ENCODE assay signal across 17 mouse cellular contexts in genomic region chr12:4016321-4016720, GRCm38 (mm10). TPM values are rescaled to one million over a fixed set of nuclear protein-coding genes. Genes with fewer than 3 reads are reported as not detected.
A peak's percentile ranks its signal among the peaks of the same experiment; 100 is the strongest.
DNase-seq lines count a peak whose midpoint lies in the region; ATAC-seq and TF ChIP-seq lines count a peak whose summit lies in the region.
"Had no signal": no experiment of that assay in that cellular context is flagged by ENCODE, and none has a peak within 500 bp of the region (broad histone marks: within the 10 kb centered on the region; RNA-seq: fewer than 3 reads in every experiment).

No protein-coding gene starts in this region.

- H3K9ac ChIP-seq in forebrain, embryonic 15.5 days (replicated peaks) = no peak overlapping the region
- H3K9ac ChIP-seq in forebrain, embryonic 12.5 days = no peak overlapping the region
- H3K9ac ChIP-seq in hindbrain, postnatal 0 days (replicated peaks; ENCODE audit: low read length) = no peak overlapping the region
- H3K9ac ChIP-seq in heart, embryonic 13.5 days = no peak overlapping the region
- H3K9ac ChIP-seq: kidney, embryonic 15.5 days; liver, embryonic 13.5 days had no signal

- WGBS in forebrain, embryonic 15.5 days = 49% methylated on average over 7 of the region's 7 CpGs
- 75% methylated on average over 7 of the region's 7 CpGs for WGBS in forebrain, embryonic 12.5 days
- 30% methylated on average over 7 of the region's 7 CpGs for WGBS in hindbrain, postnatal 0 days
- WGBS in hindbrain, embryonic 10.5 days = 81% methylated on average over 7 of the region's 7 CpGs
- WGBS in heart, embryonic 13.5 days = 30% methylated on average over 7 of the region's 7 CpGs
- WGBS in embryonic facial prominence, embryonic 10.5 days = 82% methylated on average over 7 of the region's 7 CpGs

- no peaks in the 10 kb centered on the region for H3K4me1 ChIP-seq in forebrain, embryonic 15.5 days
- H3K4me1 ChIP-seq in forebrain, embryonic 12.5 days = no peaks in the 10 kb centered on the region
- peaks cover 10% of the 10 kb centered on the region; the same call in 1 of the 2 replicates for H3K4me1 ChIP-seq in hindbrain, postnatal 0 days (ENCODE audit: insufficient read depth, low read length)
- H3K4me1 ChIP-seq in hindbrain, embryonic 10.5 days (replicated peaks) = peaks cover 9% of the 10 kb centered on the region; the same call in 1 of the 2 replicates
- peaks cover 24% of the 10 kb centered on the region for H3K4me1 ChIP-seq in heart, embryonic 13.5 days
- peaks cover 7% of the 10 kb centered on the region for H3K4me1 ChIP-seq in embryonic facial prominence, embryonic 10.5 days
- H3K4me1 ChIP-seq: kidney, embryonic 15.5 days; liver, embryonic 13.5 days had no signal

- TF ChIP-seq POLR2A in brain, embryonic 14.5 days (IDR thresholded peaks at IDR 0.05; ENCODE audit: borderline replicate concordance, extremely low read depth, insufficient read depth, insufficient read length, poor library complexity, severe bottlenecking) = no peak

- H3K36me3 ChIP-seq in forebrain, embryonic 15.5 days = no peaks in the 10 kb centered on the region
- H3K36me3 ChIP-seq in forebrain, embryonic 12.5 days (replicated peaks) = no peaks in the 10 kb centered on the region
- no peaks in the 10 kb centered on the region for H3K36me3 ChIP-seq in hindbrain, postnatal 0 days (ENCODE audit: insufficient read depth, low read length)
- H3K36me3 ChIP-seq in hindbrain, embryonic 10.5 days = no peaks in the 10 kb centered on the region
- no peaks in the 10 kb centered on the region for H3K36me3 ChIP-seq in heart, embryonic 13.5 days
- H3K36me3 ChIP-seq in embryonic facial prominence, embryonic 10.5 days (replicated peaks) = no peaks in the 10 kb centered on the region
- H3K36me3 ChIP-seq: G1E; kidney, embryonic 15.5 days; liver, embryonic 13.5 days had no signal

- H3K4me3 ChIP-seq in forebrain, embryonic 15.5 days = no peak overlapping the region
- H3K4me3 ChIP-seq in forebrain, embryonic 12.5 days (replicated peaks) = no peak overlapping the region
- no peak overlapping the region for H3K4me3 ChIP-seq in hindbrain, postnatal 0 days (ENCODE audit: low read length)
- no peak overlapping the region for H3K4me3 ChIP-seq in hindbrain, embryonic 10.5 days
- H3K4me3 ChIP-seq in heart, embryonic 13.5 days = no peak overlapping the region
- no peak overlapping the region for H3K4me3 ChIP-seq in embryonic facial prominence, embryonic 10.5 days
- H3K4me3 ChIP-seq: kidney, embryonic 15.5 days; liver, embryonic 13.5 days had no signal

- TF ChIP-seq CTCF in hindbrain, postnatal 0 days (IDR thresholded peaks at IDR 0.05; ENCODE audit: low read depth) = no peak
- no peak for TF ChIP-seq CTCF in brain, embryonic 14.5 days (IDR thresholded peaks at IDR 0.05; ENCODE audit: borderline replicate concordance, extremely low read depth, insufficient read depth, insufficient read length)

- no peak for ATAC-seq in forebrain, embryonic 15.5 days (replicated peaks)
- no peak for ATAC-seq in forebrain, embryonic 12.5 days (ENCODE audit: low FRiP score)
- ATAC-seq in hindbrain, postnatal 0 days = no peak
- ATAC-seq in heart, embryonic 13.5 days (ENCODE audit: extremely low read depth, insufficient number of reproducible peaks, low FRiP score, low TSS enrichment) = no peak

- DNase-seq in hindbrain, postnatal 0 days (ENCODE audit: low spot score) = peak; percentile 40
- DNase-seq in hindbrain, embryonic 10.5 days (ENCODE audit: low spot score) = no peak
- DNase-seq in brain, embryonic 14.5 days (ENCODE audit: low read depth) = peak; percentile 47
- no peak for DNase-seq in urinary bladder, adult 18-20 months (ENCODE audit: low spot score in 2 of 2)
- no peak for DNase-seq in embryonic facial prominence, embryonic 10.5 days (ENCODE audit: low spot score)
- DNase-seq: adrenal gland, postnatal 25 days; left cerebral cortex, postnatal 4 days; liver, embryonic 13.5 days; right cerebral cortex, postnatal 4 days; thymus, postnatal 14 days had no signal

- no peaks in the 10 kb centered on the region for H3K27me3 ChIP-seq in forebrain, embryonic 15.5 days
- H3K27me3 ChIP-seq in forebrain, embryonic 12.5 days = no peaks in the 10 kb centered on the region
- no peaks in the 10 kb centered on the region for H3K27me3 ChIP-seq in hindbrain, postnatal 0 days (ENCODE audit: insufficient read depth, low read length)
- H3K27me3 ChIP-seq in hindbrain, embryonic 10.5 days (ENCODE audit: insufficient read depth, poor library complexity, severe bottlenecking) = no peaks in the 10 kb centered on the region
- H3K27me3 ChIP-seq in heart, embryonic 13.5 days (replicated peaks) = no peaks in the 10 kb centered on the region
- H3K27me3 ChIP-seq in embryonic facial prominence, embryonic 10.5 days (replicated peaks; ENCODE audit: low read depth, poor library complexity, severe bottlenecking) = no peaks in the 10 kb centered on the region
- H3K27me3 ChIP-seq: kidney, embryonic 15.5 days; liver, embryonic 13.5 days had no signal

- H3K27ac ChIP-seq in forebrain, embryonic 15.5 days (replicated peaks) = 0 out of 2 replicates have a peak overlapping the region, but pooled peaks have one; percentile 11
- H3K27ac ChIP-seq in forebrain, embryonic 12.5 days = no peak overlapping the region
- H3K27ac ChIP-seq in hindbrain, postnatal 0 days = no peak overlapping the region
- no peak overlapping the region for H3K27ac ChIP-seq in hindbrain, embryonic 10.5 days
- H3K27ac ChIP-seq in heart, embryonic 13.5 days (replicated peaks) = peak overlapping the region; percentile 4; the same call in 1 of the 2 replicates
- H3K27ac ChIP-seq in embryonic facial prominence, embryonic 10.5 days (replicated peaks) = no peak overlapping the region
- H3K27ac ChIP-seq: kidney, embryonic 15.5 days; liver, embryonic 13.5 days; macrophage had no signal

- H3K9me3 ChIP-seq in forebrain, embryonic 15.5 days = no peaks in the 10 kb centered on the region
- H3K9me3 ChIP-seq in forebrain, embryonic 12.5 days = no peaks in the 10 kb centered on the region
- no peaks in the 10 kb centered on the region for H3K9me3 ChIP-seq in hindbrain, postnatal 0 days (ENCODE audit: low read length)
- no peaks in the 10 kb centered on the region for H3K9me3 ChIP-seq in hindbrain, embryonic 10.5 days
- H3K9me3 ChIP-seq in heart, embryonic 13.5 days = no peaks in the 10 kb centered on the region
- H3K9me3 ChIP-seq in embryonic facial prominence, embryonic 10.5 days = no peaks in the 10 kb centered on the region
- H3K9me3 ChIP-seq: G1E; kidney, embryonic 15.5 days; liver, embryonic 13.5 days had no signal

- no peak overlapping the region for H3K4me2 ChIP-seq in forebrain, embryonic 15.5 days (replicated peaks)
- H3K4me2 ChIP-seq in forebrain, embryonic 12.5 days = no peak overlapping the region
- H3K4me2 ChIP-seq in hindbrain, postnatal 0 days (ENCODE audit: low read depth, low read length) = no peak overlapping the region
- no peak overlapping the region for H3K4me2 ChIP-seq in heart, embryonic 13.5 days
- H3K4me2 ChIP-seq: kidney, embryonic 15.5 days; liver, embryonic 13.5 days had no signal

RNA-seq across cellular contexts. Expression of gene Efr3b, which starts 22.4 kb away (rescaled TPM):
- polyA plus RNA-seq in forebrain, embryonic 15.5 days (2015; fragmentation: Nextera tagmentation; extraction: Ambion mirVana) = 29.9 and 31.4 TPM in 2 replicates
- polyA plus RNA-seq in forebrain, embryonic 12.5 days (2016; fragmentation: Nextera tagmentation; extraction: Ambion mirVana) = 24.5 and 27.2 TPM in 2 replicates
- 159 and 174 TPM in 2 replicates for total RNA-seq in hindbrain, postnatal 0 days (2014; rRNA removed)
- polyA plus RNA-seq in hindbrain, postnatal 0 days (2015; fragmentation: Nextera tagmentation; extraction: Ambion mirVana) = 26.1 and 29.0 TPM in 2 replicates
- polyA plus RNA-seq in hindbrain, embryonic 10.5 days (2016; fragmentation: Nextera tagmentation; extraction: Ambion mirVana) = 10.6 and 16.5 TPM in 2 replicates
- polyA plus RNA-seq in brain, embryonic 14.5 days (2012; rRNA removed) = 41.6 and 65.6 TPM in 2 replicates
- 5.9 and 6.2 TPM in 2 replicates for polyA plus RNA-seq in heart, embryonic 13.5 days (2015; fragmentation: Nextera tagmentation; extraction: Ambion mirVana)
- 7.3 and 8.4 TPM in 2 replicates for polyA plus RNA-seq in embryonic facial prominence, embryonic 10.5 days (2016; fragmentation: Nextera tagmentation; extraction: Ambion mirVana)
- total RNA-seq: monocyte, adult 5-6 weeks had no signal
- polyA plus RNA-seq: G1E had no signal

Comparison
In these comparisons a context has a peak if more than half of its experiments do, and no peak if none do; other contexts are left out.
1. H3K27ac ChIP-seq: peak in forebrain, embryonic 15.5 days (single experiment) and heart, embryonic 13.5 days (single experiment); none in forebrain, embryonic 12.5 days (single experiment), hindbrain, postnatal 0 days (single experiment), hindbrain, embryonic 10.5 days (single experiment) and embryonic facial prominence, embryonic 10.5 days (single experiment).
2. DNase-seq: peak in hindbrain, postnatal 0 days (single experiment) and brain, embryonic 14.5 days (single experiment); none in hindbrain, embryonic 10.5 days (single experiment), urinary bladder, adult 18-20 months (0 of 2) and embryonic facial prominence, embryonic 10.5 days (single experiment).